Mouse (Mus musculus): ENCODE results near the gene Zfp362. TPM values are rescaled to one million over a fixed set of nuclear protein-coding genes. Genes with fewer than 3 reads are reported as not detected.
A peak's percentile ranks its signal among the peaks of the same experiment; 100 is the strongest.

Gene Zfp362
- polyA plus RNA-seq, 1 experiment from 2014 or later = 40.1 TPM

- Histone ChIP-seq H3K27me3 (replicated peaks) (no peaks in the 10 kb centered on the region), H3K4me2 (peak overlapping the region; percentile 14), H3K4me3 (no peak overlapping the region), H3K9ac (no peak overlapping the region; the same call in 1 of the 2 replicates), H3K9me3 (no peaks in the 10 kb centered on the region), H3K36me3 (replicated peaks) (0 out of 2 replicates have a peak, but pooled peaks cover 4% of the 10 kb centered on the region), H3K4me1 (peaks cover 89% of the 10 kb centered on the region), H3K27ac (peak overlapping the region; percentile 65)
- peak; percentile 69 for ATAC-seq (replicated peaks)
- 17% methylated on average over 5 of the region's 5 CpGs for WGBS
Measured at GRCm38 (mm10) chr4:128734217-128734616, 71.6 kb downstream of the Zfp362 start.

DNA sequence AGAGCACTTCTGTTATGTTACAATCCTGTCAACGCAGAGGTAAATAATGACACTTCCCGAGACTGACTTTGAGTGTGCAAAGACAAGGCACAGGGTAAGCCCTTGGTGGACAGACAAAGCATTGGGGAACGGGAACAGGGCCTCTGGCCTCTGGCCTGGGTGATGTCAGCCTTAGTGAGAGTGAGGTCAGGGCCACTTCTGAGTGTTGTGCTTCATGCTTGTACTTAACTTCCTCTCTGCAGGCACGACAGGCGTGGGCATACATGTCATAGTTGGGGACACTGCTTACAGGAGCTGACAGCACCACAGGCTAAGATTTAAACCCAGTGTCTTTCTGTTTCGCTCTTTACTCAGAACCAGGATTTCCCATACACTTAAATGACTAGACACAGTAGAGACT is 72.3 kb downstream of the Zfp362 start:
- Histone ChIP-seq H3K4me3 (no peak overlapping the region), H3K27me3 (replicated peaks) (no peaks in the 10 kb centered on the region), H3K27ac (peak overlapping the region; percentile 65), H3K4me1 (peaks cover 96% of the 10 kb centered on the region), H3K36me3 (replicated peaks) (0 out of 2 replicates have a peak, but pooled peaks cover 4% of the 10 kb centered on the region), H3K9me3 (no peaks in the 10 kb centered on the region), H3K9ac (peak overlapping the region; percentile 23; the same call in 1 of the 2 replicates), H3K4me2 (peak overlapping the region; percentile 23; the same call in 1 of the 2 replicates)
- ATAC-seq (replicated peaks) = no peak
- WGBS = 27% methylated on average over 6 of the region's 6 CpGs

DNA sequence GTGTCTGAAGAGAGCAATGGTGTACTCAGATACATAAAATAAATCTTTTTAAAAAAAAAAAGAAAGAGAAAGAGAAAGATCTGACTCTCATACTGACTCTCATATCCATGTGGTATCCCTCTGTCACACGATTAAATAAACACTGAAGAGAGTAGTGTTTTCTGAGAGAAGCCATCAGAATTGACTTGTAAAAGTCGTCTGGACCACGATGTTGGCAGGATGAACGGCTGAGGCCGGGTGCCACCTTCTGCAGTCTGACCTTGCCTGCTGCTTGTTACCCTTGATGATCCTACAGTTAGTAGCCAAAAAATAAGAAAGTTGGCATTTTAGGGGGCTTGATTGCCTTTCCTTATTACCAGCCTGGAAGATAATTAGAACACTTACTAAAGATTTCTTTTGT is 73.1 kb downstream of the Zfp362 start:
- no peak overlapping the region for H3K4me3 ChIP-seq
- no peaks in the 10 kb centered on the region for H3K9me3 ChIP-seq
- no peaks in the 10 kb centered on the region for H3K27me3 ChIP-seq (replicated peaks)
- peaks cover 90% of the 10 kb centered on the region for H3K4me1 ChIP-seq
- 37% methylated on average over 5 of the region's 5 CpGs for WGBS
- 0 out of 2 replicates have a peak, but pooled peaks cover 4% of the 10 kb centered on the region for H3K36me3 ChIP-seq (replicated peaks)
- 0 out of 2 replicates have a peak overlapping the region, but pooled peaks have one; percentile 32 for H3K27ac ChIP-seq
- ATAC-seq (replicated peaks) = no peak
- 0 out of 2 replicates have a peak overlapping the region, but pooled peaks have one; percentile 23 for H3K9ac ChIP-seq
- no peak overlapping the region for H3K4me2 ChIP-seq

DNA sequence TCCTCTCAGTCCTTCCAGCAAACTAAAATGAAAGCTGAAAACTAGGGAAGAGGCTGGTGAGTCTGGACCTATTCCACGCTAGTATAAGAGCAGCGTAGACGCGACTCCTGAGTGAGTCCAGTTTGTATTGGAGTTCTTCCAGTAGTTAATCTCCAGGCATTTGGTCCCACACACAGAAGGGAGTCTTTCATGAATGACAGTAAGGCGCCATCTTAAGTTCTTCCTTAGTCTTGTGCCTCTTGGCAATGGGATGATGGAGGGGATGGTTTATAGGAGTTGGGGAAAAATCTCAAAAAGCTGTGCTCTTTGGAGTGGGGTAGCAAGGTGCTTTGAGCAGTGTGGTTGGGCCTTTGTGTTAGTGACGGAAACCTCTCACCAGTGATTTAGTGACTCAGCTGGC is 75.6 kb downstream of the Zfp362 start:
- WGBS = 30% methylated on average over 6 of the region's 6 CpGs
- H3K9ac ChIP-seq = peak overlapping the region; percentile 99; the same call in 1 of the 2 replicates
- 0 out of 2 replicates have a peak, but pooled peaks cover 4% of the 10 kb centered on the region for H3K36me3 ChIP-seq (replicated peaks)
- H3K4me2 ChIP-seq = peak overlapping the region; percentile 85
- peak overlapping the region; percentile 18; the same call in 1 of the 2 replicates for H3K27ac ChIP-seq
- ATAC-seq (replicated peaks) = no peak
- peak overlapping the region; percentile 90 for H3K4me3 ChIP-seq
- no peaks in the 10 kb centered on the region for H3K9me3 ChIP-seq
- H3K27me3 ChIP-seq (replicated peaks) = no peaks in the 10 kb centered on the region
- H3K4me1 ChIP-seq = peaks cover 84% of the 10 kb centered on the region

DNA sequence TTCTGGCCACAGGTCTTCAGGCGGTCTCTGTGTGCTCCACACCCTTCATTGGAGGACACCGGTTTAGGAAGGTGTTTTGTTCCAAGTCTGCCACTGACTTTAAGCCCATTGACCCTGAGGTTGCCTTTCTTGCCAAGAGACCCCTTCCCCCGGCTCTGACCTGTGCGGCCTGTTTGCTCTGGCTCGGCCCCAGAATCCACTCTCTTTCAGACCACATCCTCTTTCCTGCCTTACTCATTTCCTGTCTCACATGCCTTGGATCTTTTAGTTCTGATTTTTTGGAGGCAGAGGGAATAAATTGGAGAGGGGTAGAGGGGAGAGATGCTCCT is 76.2 kb downstream of the Zfp362 start:
- WGBS = 11% methylated on average over 5 of the region's 5 CpGs
- peak overlapping the region; percentile 93 for H3K27ac ChIP-seq

DNA sequence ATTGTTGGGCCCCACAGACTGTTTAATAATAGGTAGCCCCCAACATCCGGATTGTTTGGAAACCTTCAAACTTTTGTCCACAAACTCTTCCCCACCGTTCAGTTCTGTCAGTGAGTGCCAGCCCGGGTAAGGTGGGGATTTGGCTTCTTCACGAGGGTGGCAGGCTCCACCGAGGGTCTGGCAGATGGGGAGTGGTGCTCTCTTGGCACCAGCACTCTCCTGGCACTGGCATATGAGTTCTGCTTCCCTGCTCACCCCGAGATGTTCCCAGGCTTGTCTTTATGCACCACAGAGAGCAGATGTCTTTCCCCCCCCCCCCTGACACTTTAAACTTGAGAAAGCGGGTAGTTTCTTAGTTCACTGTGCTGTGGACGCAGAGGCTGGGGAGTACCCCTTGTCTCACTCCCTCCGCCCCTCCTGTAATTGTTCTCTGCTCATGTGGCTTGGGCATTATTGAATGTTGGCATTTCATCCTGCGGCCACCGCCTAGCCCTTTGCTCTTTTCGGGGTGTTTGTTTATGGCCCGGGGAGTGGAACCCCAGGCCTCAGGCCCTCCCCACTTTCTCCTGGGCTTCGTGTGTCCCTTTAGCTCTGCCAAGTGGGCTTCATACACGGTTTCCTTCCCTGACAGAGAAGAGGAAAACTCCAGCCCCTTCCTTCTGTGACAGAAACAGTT is 76.7 kb downstream of the Zfp362 start:
- ATAC-seq (replicated peaks) = no peak
- H3K4me2 ChIP-seq = peak overlapping the region; percentile 85
- H3K27ac ChIP-seq = peak overlapping the region; percentile 93
- H3K27me3 ChIP-seq (replicated peaks) = no peaks in the 10 kb centered on the region
- peak overlapping the region; percentile 90 for H3K4me3 ChIP-seq
- H3K36me3 ChIP-seq (replicated peaks) = 0 out of 2 replicates have a peak, but pooled peaks cover 4% of the 10 kb centered on the region
- peak overlapping the region; percentile 99 for H3K9ac ChIP-seq
- 5% methylated on average over 15 of the region's 15 CpGs for WGBS
- peaks cover 73% of the 10 kb centered on the region for H3K4me1 ChIP-seq
- no peaks in the 10 kb centered on the region for H3K9me3 ChIP-seq

More for the DNA sequence above, 76.2 kb downstream of the Zfp362 start:
- peaks cover 78% of the 10 kb centered on the region for H3K4me1 ChIP-seq
- peak overlapping the region; percentile 85 for H3K4me2 ChIP-seq
- 0 out of 2 replicates have a peak, but pooled peaks cover 4% of the 10 kb centered on the region for H3K36me3 ChIP-seq (replicated peaks)
- H3K9ac ChIP-seq = peak overlapping the region; percentile 99
- no peak for ATAC-seq (replicated peaks)
- H3K4me3 ChIP-seq = peak overlapping the region; percentile 90
- no peaks in the 10 kb centered on the region for H3K27me3 ChIP-seq (replicated peaks)
- H3K9me3 ChIP-seq = no peaks in the 10 kb centered on the region

GRCm38 (mm10) chr4:128728431-128728851 is 77.4 kb downstream of the Zfp362 start:
- peak overlapping the region; percentile 85 for H3K4me2 ChIP-seq
- H3K4me1 ChIP-seq = peaks cover 65% of the 10 kb centered on the region
- WGBS = 0% methylated on average over 5 of the region's 5 CpGs
- H3K9me3 ChIP-seq = no peaks in the 10 kb centered on the region
- peak overlapping the region; percentile 90 for H3K4me3 ChIP-seq
- peak overlapping the region; percentile 93 for H3K27ac ChIP-seq
- H3K36me3 ChIP-seq (replicated peaks) = 0 out of 2 replicates have a peak, but pooled peaks cover 4% of the 10 kb centered on the region
- peak overlapping the region; percentile 99 for H3K9ac ChIP-seq
- ATAC-seq (replicated peaks) = no peak
- no peaks in the 10 kb centered on the region for H3K27me3 ChIP-seq (replicated peaks)

DNA sequence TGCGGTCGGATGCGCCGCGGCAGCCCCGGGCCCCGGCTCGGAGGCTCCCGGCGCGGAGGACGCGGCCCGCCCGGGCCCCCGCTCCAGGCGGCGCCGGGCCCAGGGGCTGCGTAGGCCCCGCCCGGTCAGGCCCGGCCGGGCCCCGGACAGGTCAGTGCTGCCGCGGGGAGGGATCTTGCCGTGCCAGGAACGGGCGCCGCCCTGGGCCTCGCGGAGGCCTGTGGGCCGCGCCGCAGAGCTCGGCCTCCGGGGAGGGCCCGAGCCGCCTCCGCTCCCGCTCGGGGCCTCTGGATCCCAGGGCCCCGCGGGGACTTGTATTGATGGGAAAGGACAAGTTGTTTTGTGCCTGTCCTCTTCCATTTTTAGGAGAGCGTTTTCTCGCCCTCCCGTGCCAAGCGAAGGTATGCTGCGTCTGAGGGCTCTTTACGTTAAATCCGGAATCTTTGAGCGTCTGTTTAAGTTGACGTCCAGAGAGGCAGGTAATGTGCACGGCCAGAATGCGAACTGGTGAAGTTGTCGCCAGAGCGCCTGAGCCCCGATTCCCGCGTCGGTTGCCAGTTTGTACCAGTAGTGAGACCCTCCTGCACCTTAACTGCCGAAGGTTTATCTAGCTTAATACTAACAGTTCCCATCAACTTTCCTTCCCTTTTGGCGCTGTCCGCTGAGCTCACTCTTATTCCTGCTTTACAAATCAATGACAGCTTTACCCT is 78.0 kb downstream of the Zfp362 start:
- Histone ChIP-seq H3K4me1 (peaks cover 60% of the 10 kb centered on the region), H3K4me3 (peak overlapping the region; percentile 90), H3K4me2 (peak overlapping the region; percentile 85), H3K36me3 (replicated peaks) (0 out of 2 replicates have a peak, but pooled peaks cover 4% of the 10 kb centered on the region), H3K27me3 (replicated peaks) (no peaks in the 10 kb centered on the region), H3K27ac (peak overlapping the region; percentile 93), H3K9ac (peak overlapping the region; percentile 99), H3K9me3 (no peaks in the 10 kb centered on the region)
- WGBS = under 1% methylated on average over 59 of the region's 65 CpGs
- peak; percentile 46 for ATAC-seq (replicated peaks)

DNA sequence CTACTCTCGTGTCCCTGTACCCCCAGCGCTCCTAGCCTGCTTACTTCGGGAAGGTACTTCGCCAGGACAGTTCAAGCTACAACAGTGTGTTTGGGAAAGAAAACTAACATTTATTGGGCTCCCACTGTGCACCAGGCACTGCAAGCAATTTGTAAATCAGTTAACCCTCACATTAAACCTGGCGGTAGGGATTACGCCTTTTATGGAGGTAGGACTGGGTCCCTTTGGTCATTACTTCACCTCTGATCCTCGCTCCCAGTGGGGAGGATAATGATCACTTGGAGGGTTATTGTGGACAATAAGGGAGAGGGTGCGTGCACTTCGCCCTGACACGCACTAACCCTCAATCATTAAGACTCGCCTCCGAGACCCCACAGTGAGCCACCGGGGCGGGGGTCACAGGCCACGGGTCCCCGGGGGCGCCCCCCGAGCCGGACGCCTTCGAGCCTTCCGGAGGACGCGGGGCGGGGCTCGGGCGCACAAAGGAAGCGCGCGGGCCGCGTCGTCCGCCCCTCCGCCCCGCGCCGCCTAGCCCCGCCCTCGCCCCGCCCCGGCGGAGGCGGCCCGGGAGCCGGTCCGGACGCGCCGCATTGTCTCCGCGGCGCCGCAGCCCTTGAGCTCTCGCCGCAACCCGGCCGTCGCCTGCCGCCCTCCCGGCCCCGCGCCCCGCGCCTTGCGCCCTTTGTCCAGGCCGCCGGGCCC is 78.7 kb downstream of the Zfp362 start:
- peak; percentile 90 for ATAC-seq (replicated peaks)
- Histone ChIP-seq H3K9me3 (no peaks in the 10 kb centered on the region), H3K36me3 (replicated peaks) (0 out of 2 replicates have a peak, but pooled peaks cover 4% of the 10 kb centered on the region), H3K9ac (peak overlapping the region; percentile 99), H3K27me3 (replicated peaks) (no peaks in the 10 kb centered on the region), H3K4me1 (peaks cover 54% of the 10 kb centered on the region), H3K27ac (peak overlapping the region; percentile 93), H3K4me3 (peak overlapping the region; percentile 90), H3K4me2 (peak overlapping the region; percentile 85)
- 3% methylated on average over 54 of the region's 68 CpGs for WGBS

DNA sequence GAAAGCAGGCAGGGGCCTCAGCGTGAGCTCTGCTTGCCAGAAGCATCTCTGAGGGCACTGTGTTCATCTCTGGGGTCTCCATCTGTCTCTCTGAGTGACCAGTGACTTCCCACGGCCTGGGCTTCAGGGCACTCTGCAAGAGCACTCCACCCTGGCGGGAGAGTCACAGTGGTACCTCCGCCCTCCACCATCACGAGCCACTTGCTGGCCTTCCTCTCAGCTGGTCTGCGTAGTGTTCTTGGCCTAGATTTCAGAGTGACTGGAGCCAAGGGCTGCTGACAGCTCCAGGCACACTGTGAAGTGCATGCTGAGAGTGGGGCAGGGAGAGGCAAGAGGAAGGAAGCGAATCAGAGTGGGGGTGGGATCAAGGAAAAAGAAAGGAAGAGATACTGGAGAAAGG is 81.8 kb downstream of the Zfp362 start:
- 74% methylated on average over 7 of the region's 7 CpGs for WGBS
- H3K9me3 ChIP-seq = no peaks in the 10 kb centered on the region
- no peak for ATAC-seq (replicated peaks)
- no peak overlapping the region for H3K9ac ChIP-seq
- H3K36me3 ChIP-seq (replicated peaks) = no peaks in the 10 kb centered on the region
- H3K4me1 ChIP-seq = peaks cover 53% of the 10 kb centered on the region
- H3K27ac ChIP-seq = no peak overlapping the region
- no peak overlapping the region for H3K4me2 ChIP-seq
- H3K27me3 ChIP-seq (replicated peaks) = no peaks in the 10 kb centered on the region
- H3K4me3 ChIP-seq = no peak overlapping the region

DNA sequence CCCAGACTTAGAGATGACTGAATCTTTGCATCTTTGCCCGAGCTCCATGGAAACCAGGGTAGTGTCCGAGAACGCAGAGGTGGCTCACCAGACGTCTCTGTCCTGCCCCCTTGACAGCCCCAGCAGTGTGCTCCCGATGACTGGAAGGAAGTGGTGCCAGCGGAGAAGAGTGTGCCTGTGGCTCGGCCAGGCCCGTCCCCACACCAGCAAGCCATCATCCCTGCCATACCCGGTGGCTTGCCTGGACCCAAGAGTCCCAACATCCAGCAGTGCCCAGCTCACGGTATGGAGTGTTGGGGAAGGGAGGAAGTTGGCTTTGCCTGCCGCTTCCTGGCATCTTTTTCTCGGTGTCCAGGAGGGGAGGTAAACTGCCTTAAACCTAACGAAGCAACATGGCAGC is 82.4 kb downstream of the Zfp362 start:
- H3K4me1 ChIP-seq = peaks cover 47% of the 10 kb centered on the region
- no peak overlapping the region for H3K27ac ChIP-seq
- H3K9me3 ChIP-seq = no peaks in the 10 kb centered on the region
- H3K36me3 ChIP-seq (replicated peaks) = no peaks in the 10 kb centered on the region
- H3K27me3 ChIP-seq (replicated peaks) = no peaks in the 10 kb centered on the region
- H3K4me3 ChIP-seq = no peak overlapping the region
- no peak for ATAC-seq (replicated peaks)
- WGBS = 71% methylated on average over 13 of the region's 13 CpGs
- no peak overlapping the region for H3K9ac ChIP-seq
- H3K4me2 ChIP-seq = no peak overlapping the region

Data from midbrain, embryonic 15.5 days (tissue).